Mouse (Mus musculus): ENCODE measurements around the gene Tet3.

The Tet3 gene

GRCm38 (mm10) chr6:83478217-83478616 lies 19.3 kb upstream of the Tet3 start:
- DNase-seq (ENCODE audit: low read depth, low spot score) = no peak

- DNase-seq (ENCODE audit: low read depth, low spot score) = no peak
Measured at GRCm38 (mm10) chr6:83475431-83475830, 16.5 kb upstream of the Tet3 start.

GRCm38 (mm10) chr6:83473240-83473639 lies 14.4 kb upstream of the Tet3 start:
- DNase-seq (ENCODE audit: low read depth, low spot score) = peak; percentile 69

GRCm38 (mm10) chr6:83471739-83472138 lies 12.9 kb upstream of the Tet3 start:
- no peak for DNase-seq (ENCODE audit: low read depth, low spot score)

- no peak for DNase-seq (ENCODE audit: low read depth, low spot score)
Measured at GRCm38 (mm10) chr6:83464011-83464410, 5.1 kb upstream of the Tet3 start.

GRCm38 (mm10) chr6:83456984-83457810 lies 1.7 kb downstream of the Tet3 start:
- DNase-seq (ENCODE audit: low read depth, low spot score) = no peak

- peak; percentile 69 for DNase-seq (ENCODE audit: low read depth, low spot score)
Measured at GRCm38 (mm10) chr6:83456131-83456983, 2.5 kb downstream of the Tet3 start.

- DNase-seq (ENCODE audit: low read depth, low spot score) = peak; percentile 41
Measured at GRCm38 (mm10) chr6:83455328-83456130, 3.4 kb downstream of the Tet3 start.

GRCm38 (mm10) chr6:83453706-83454105 lies 5.2 kb downstream of the Tet3 start:
- DNase-seq (ENCODE audit: low read depth, low spot score) = no peak

- DNase-seq (ENCODE audit: low read depth, low spot score) = no peak
Measured at GRCm38 (mm10) chr6:83450451-83451303, 8.2 kb downstream of the Tet3 start.

GRCm38 (mm10) chr6:83449440-83449839 lies 9.4 kb downstream of the Tet3 start:
- DNase-seq (ENCODE audit: low read depth, low spot score) = no peak

- no peak for DNase-seq (ENCODE audit: low read depth, low spot score)
Measured at GRCm38 (mm10) chr6:83448911-83449310, 10.0 kb downstream of the Tet3 start.

GRCm38 (mm10) chr6:83447031-83447430 lies 11.9 kb downstream of the Tet3 start:
- no peak for DNase-seq (ENCODE audit: low read depth, low spot score)

GRCm38 (mm10) chr6:83445796-83446195 lies 13.1 kb downstream of the Tet3 start:
- DNase-seq (ENCODE audit: low read depth, low spot score) = no peak

- peak; percentile 88 for DNase-seq (ENCODE audit: low read depth, low spot score)
Measured at GRCm38 (mm10) chr6:83443441-83444340, 15.2 kb downstream of the Tet3 start.

GRCm38 (mm10) chr6:83442639-83443038 lies 16.2 kb downstream of the Tet3 start:
- DNase-seq (ENCODE audit: low read depth, low spot score) = peak; percentile 83

GRCm38 (mm10) chr6:83441259-83442061 lies 17.4 kb downstream of the Tet3 start:
- peak; percentile 95 for DNase-seq (ENCODE audit: low read depth, low spot score)

GRCm38 (mm10) chr6:83440510-83441258 lies 18.2 kb downstream of the Tet3 start:
- DNase-seq (ENCODE audit: low read depth, low spot score) = peak; percentile 97

Data from brain, adult 2 months (tissue).